Mouse (Mus musculus): ENCODE results near the gene Orai3. TPM values are rescaled to one million over a fixed set of nuclear protein-coding genes. Genes with fewer than 3 reads are reported as not detected.

Orai3 gene
- polyA plus RNA-seq, 1 experiment from 2014 or later: 33.4 TPM

DNA sequence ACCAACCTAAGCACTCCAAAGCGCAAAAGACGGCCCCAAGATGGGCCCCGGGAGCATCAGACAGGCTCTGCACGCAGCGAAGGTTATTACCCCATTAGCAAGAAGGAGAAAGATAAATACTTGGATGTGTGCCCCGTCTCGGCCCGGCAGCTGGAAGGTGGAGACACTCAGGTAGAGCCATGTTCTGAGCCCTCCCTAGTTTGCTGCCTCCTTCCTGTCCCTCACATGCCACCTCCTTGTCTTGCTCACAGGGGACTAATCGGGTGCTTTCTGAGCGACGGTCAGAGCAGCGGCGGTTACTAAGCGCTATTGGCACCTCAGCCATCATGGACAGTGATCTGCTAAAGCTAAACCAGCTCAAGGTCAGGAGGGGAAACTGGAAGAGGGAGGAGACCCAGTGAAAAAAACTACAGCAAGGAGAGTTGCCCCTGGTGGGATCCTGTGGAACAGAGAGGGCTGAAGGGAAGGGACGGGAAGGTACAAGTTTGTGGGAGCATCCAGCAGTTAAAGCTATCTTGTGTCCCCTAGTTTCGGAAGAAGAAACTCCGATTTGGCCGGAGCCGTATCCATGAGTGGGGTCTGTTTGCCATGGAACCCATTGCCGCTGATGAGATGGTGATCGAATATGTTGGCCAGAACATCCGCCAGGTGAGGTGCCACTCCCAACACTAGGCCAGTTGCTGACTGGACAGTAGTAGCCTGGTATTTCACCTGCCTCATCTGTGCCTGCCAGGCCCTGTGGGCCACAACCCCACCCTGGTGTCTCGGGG, 27.6 kb downstream of the Orai3 start:
- 91% methylated on average over 23 of the region's 23 CpGs for WGBS (ENCODE audit: missing documents)
- Histone ChIP-seq H3K36me3 (ENCODE audit: inconsistent target) (peaks cover 62% of the 10 kb centered on the region), H3K4me3 (ENCODE audit: inconsistent target) (no peak overlapping the region), H3K27ac (no peak overlapping the region), H3K79me2 (ENCODE audit: inconsistent target) (peaks cover 10% of the 10 kb centered on the region; the same call in 1 of the 2 replicates)

GRCm38 (mm10) chr7:127798591-127798990, 29.0 kb downstream of the Orai3 start:
- Histone ChIP-seq H3K4me3 (ENCODE audit: inconsistent target) (no peak overlapping the region), H3K36me3 (ENCODE audit: inconsistent target) (peaks cover 68% of the 10 kb centered on the region), H3K79me2 (ENCODE audit: inconsistent target) (peaks cover 10% of the 10 kb centered on the region; the same call in 1 of the 2 replicates), H3K27ac (no peak overlapping the region)
- WGBS (ENCODE audit: missing documents): 95% methylated on average over 4 of the region's 4 CpGs

DNA sequence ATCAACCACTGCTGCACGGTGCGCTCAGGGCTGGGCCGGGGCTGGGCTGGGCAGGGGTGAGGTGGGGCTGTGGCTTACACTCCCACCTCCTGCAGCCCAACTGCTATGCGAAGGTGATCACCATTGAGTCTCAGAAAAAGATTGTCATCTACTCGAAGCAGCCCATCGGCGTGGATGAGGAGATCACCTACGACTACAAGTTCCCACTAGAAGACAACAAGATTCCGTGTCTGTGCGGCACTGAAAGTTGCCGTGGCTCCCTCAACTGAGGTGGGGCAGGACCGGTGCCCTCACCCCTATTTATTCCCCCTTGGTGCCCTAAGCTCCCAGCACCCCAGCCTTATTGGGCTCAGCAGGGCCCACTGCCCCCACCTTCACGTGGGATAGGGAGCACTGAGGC, 29.6 kb downstream of the Orai3 start:
- 88% methylated on average over 13 of the region's 13 CpGs for WGBS (ENCODE audit: missing documents)
- H3K4me3 ChIP-seq (ENCODE audit: inconsistent target): no peak overlapping the region
- peaks cover 10% of the 10 kb centered on the region; the same call in 1 of the 2 replicates for H3K79me2 ChIP-seq (ENCODE audit: inconsistent target)
- no peak overlapping the region for H3K27ac ChIP-seq
- H3K36me3 ChIP-seq (ENCODE audit: inconsistent target): peaks cover 65% of the 10 kb centered on the region

DNA sequence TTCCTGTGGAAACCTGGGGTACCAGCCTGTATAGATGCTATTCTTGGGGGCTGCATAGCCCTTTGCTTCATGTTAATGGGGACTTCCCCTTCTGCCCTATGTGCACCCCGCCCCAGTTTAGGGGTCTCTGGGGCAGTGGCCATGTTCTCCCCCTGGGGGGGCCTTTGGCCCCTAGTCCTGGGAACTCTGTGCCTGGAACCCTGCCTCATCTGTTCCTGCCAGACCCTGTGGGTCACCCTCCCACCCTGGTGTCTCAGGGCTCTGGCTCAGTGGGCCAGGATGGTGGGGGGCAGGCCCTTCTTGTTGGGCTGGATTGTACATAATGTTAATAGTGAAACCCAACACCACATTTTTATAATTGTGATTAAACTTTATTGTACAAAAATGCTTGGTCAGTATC, 30.1 kb downstream of the Orai3 start:
- 33% methylated on average over 1 of the region's 1 CpGs for WGBS (ENCODE audit: missing documents)
- H3K27ac ChIP-seq: no peak overlapping the region
- peaks cover 63% of the 10 kb centered on the region for H3K36me3 ChIP-seq (ENCODE audit: inconsistent target)
- no peak overlapping the region for H3K4me3 ChIP-seq (ENCODE audit: inconsistent target)
- peaks cover 10% of the 10 kb centered on the region; the same call in 1 of the 2 replicates for H3K79me2 ChIP-seq (ENCODE audit: inconsistent target)

- H3K79me2 ChIP-seq (ENCODE audit: inconsistent target): peaks cover 10% of the 10 kb centered on the region; the same call in 1 of the 2 replicates
- peak within 1 kb of the TSS; percentile 68 for H3K27ac ChIP-seq
- H3K4me3 ChIP-seq (ENCODE audit: inconsistent target): peak within 1 kb of the TSS; percentile 47
- 0% methylated on average over 6 of the region's 6 CpGs for WGBS (ENCODE audit: missing documents)
- peaks cover 55% of the 10 kb centered on the region for H3K36me3 ChIP-seq (ENCODE audit: inconsistent target)
Measured at GRCm38 (mm10) chr7:127800435-127801009, 30.9 kb downstream of the Orai3 start, which contains the start of gene Hsd3b7. Gene Hsd3b7, plus strand, starts transcription at chr7:127800604.

DNA sequence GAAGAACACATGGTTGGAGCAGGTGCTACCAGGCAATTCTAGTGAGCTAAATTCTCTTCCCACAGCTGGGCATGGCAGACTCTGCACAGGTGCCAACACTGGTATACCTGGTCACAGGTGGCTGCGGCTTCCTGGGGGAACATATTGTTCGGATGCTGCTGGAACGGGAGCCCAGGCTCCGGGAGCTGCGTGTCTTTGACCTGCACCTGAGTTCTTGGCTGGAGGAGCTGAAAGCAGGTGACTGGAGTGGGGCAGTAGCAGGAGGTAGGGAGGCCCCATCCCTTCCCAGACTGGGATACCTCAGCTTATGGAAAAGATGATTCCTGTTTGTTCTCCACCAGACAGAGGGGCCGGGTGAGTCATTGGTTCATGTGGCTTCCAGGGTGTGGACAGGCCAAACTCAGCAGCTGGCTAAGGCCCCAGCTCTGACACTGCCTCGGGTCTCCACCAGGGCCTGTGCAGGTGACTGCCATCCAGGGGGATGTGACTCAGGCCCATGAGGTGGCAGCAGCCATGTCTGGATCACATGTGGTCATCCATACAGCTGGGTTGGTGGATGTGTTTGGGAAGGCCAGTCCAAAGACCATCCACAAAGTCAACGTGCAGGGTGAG, 31.5 kb downstream of the Orai3 start:
- H3K27ac ChIP-seq: peak overlapping the region; percentile 68
- peaks cover 49% of the 10 kb centered on the region for H3K36me3 ChIP-seq (ENCODE audit: inconsistent target)
- H3K79me2 ChIP-seq (ENCODE audit: inconsistent target): peaks cover 10% of the 10 kb centered on the region; the same call in 1 of the 2 replicates
- H3K4me3 ChIP-seq (ENCODE audit: inconsistent target): peak overlapping the region; percentile 47
- WGBS (ENCODE audit: missing documents): 79% methylated on average over 8 of the region's 8 CpGs

DNA sequence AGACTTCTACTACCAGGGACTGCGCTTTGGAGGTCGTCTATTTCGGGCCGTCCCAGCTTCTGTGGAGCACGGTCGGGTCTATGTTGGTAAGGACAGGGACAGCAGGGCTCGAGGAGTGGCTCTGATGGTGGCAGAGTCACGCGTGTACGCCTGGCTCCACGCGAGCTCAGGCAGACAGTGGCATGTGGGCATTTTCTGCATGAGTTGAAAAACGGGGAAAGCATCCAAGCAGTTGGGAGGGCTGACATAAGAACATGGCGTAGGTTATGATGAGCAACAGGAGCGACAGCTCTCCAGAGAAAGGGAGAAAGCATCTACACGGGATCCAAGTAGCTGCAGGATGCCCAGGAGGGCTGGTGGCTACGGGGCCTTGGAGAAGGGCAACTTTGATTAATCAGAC, 32.7 kb downstream of the Orai3 start:
- 93% methylated on average over 17 of the region's 17 CpGs for WGBS (ENCODE audit: missing documents)
- Histone ChIP-seq H3K27ac (no peak overlapping the region), H3K36me3 (ENCODE audit: inconsistent target) (peaks cover 37% of the 10 kb centered on the region), H3K4me3 (ENCODE audit: inconsistent target) (no peak overlapping the region), H3K79me2 (ENCODE audit: inconsistent target) (peaks cover 10% of the 10 kb centered on the region; the same call in 1 of the 2 replicates)

GRCm38 (mm10) chr7:127808821-127809220, 39.2 kb downstream of the Orai3 start:
- H3K79me2 ChIP-seq (ENCODE audit: inconsistent target): no peaks in the 10 kb centered on the region
- 67% methylated on average over 5 of the region's 5 CpGs for WGBS (ENCODE audit: missing documents)

GRCm38 (mm10) chr7:127809846-127810245, 40.2 kb downstream of the Orai3 start:
- 100% methylated on average over 1 of the region's 1 CpGs for WGBS (ENCODE audit: missing documents)
- no peak overlapping the region for H3K4me3 ChIP-seq (ENCODE audit: inconsistent target)
- no peaks in the 10 kb centered on the region for H3K36me3 ChIP-seq (ENCODE audit: inconsistent target)
- H3K27ac ChIP-seq: no peak overlapping the region
- no peaks in the 10 kb centered on the region for H3K79me2 ChIP-seq (ENCODE audit: inconsistent target)

More at GRCm38 (mm10) chr7:127808821-127809220, 39.2 kb downstream of the Orai3 start:
- Histone ChIP-seq H3K4me3 (ENCODE audit: inconsistent target) (no peak overlapping the region), H3K36me3 (ENCODE audit: inconsistent target) (no peaks in the 10 kb centered on the region), H3K27ac (no peak overlapping the region)

GRCm38 (mm10) chr7:127810650-127811049, 41.0 kb downstream of the Orai3 start:
- no peaks in the 10 kb centered on the region for H3K36me3 ChIP-seq (ENCODE audit: inconsistent target)
- WGBS (ENCODE audit: missing documents): 89% methylated on average over 9 of the region's 10 CpGs
- H3K27ac ChIP-seq: no peak overlapping the region
- H3K4me3 ChIP-seq (ENCODE audit: inconsistent target): no peak overlapping the region
- H3K79me2 ChIP-seq (ENCODE audit: inconsistent target): no peaks in the 10 kb centered on the region

DNA sequence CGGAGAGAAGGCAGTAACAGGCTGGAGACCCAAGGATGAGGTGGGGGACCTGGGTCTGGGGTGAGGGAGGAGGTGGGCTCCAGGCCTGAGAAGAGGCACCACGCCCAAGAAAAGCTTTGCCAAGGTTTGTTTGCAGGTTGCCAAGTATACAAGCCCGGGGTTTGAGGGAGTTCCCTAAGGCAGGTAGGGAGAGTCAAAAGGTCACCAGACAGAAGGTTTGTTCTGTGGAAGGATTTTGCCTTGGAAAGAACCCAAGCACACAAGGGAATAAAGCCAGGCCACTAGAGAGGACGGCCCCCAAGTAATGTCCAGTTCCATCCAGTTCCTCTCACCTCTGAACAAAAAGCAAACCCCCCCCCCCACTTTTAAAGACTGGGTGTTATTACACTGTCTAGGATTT, 41.6 kb downstream of the Orai3 start:
- Histone ChIP-seq H3K4me3 (ENCODE audit: inconsistent target) (no peak overlapping the region), H3K79me2 (ENCODE audit: inconsistent target) (no peaks in the 10 kb centered on the region), H3K36me3 (ENCODE audit: inconsistent target) (no peaks in the 10 kb centered on the region), H3K27ac (no peak overlapping the region)
- 84% methylated on average over 4 of the region's 4 CpGs for WGBS (ENCODE audit: missing documents)

DNA sequence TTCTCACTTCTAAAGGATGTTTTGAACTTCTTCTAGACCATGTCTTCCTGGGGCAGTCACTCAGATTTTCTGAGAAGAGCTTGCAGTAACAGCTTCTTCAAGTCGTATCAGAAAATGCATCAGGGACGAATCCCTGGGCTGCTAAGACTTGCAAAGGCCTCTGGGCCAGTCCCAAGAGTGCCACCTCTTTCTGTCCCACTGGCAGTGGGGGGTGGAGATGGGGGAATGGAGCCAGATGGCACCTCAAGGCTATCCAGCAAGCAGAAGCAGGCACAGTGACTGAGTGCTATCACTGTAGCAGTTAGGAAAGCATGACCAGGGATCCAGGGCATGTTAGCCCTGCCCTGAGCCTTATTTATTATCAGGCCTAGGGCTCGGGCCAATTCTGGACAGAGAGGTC, 42.7 kb downstream of the Orai3 start:
- H3K36me3 ChIP-seq (ENCODE audit: inconsistent target): no peaks in the 10 kb centered on the region
- WGBS (ENCODE audit: missing documents): 96% methylated on average over 3 of the region's 3 CpGs
- no peak overlapping the region for H3K4me3 ChIP-seq (ENCODE audit: inconsistent target)
- no peak overlapping the region for H3K27ac ChIP-seq
- H3K79me2 ChIP-seq (ENCODE audit: inconsistent target): no peaks in the 10 kb centered on the region

DNA sequence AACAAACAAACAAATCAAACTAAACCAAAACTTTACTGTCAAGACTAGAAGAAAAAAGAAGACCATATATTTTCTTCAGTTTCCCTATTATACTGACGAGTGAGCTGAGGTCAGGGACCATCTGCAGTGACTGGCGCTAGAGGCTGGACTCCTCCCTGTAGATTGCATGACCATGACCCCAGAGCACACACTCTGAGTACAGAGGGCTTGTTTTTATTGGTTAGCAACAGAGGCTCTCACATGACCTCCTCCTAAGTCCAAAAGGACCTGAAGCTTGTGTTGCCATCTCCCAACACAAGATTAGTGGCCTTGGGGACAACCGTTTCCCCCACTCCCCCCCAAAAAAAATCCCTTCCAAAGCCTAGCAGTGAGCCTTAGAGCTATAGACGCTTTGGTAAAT, 44.2 kb downstream of the Orai3 start:
- H3K27ac ChIP-seq: no peak overlapping the region

GRCm38 (mm10) chr7:127814241-127814921, 44.8 kb downstream of the Orai3 start:
- H3K79me2 ChIP-seq (ENCODE audit: inconsistent target): no peaks in the 10 kb centered on the region
- 95% methylated on average over 19 of the region's 19 CpGs for WGBS (ENCODE audit: missing documents)
- no peak overlapping the region for H3K27ac ChIP-seq

More for the DNA sequence above, 44.2 kb downstream of the Orai3 start:
- WGBS (ENCODE audit: missing documents): 88% methylated on average over 4 of the region's 4 CpGs
- Histone ChIP-seq H3K36me3 (ENCODE audit: inconsistent target) (no peaks in the 10 kb centered on the region), H3K79me2 (ENCODE audit: inconsistent target) (no peaks in the 10 kb centered on the region), H3K4me3 (ENCODE audit: inconsistent target) (no peak overlapping the region)

More at GRCm38 (mm10) chr7:127814241-127814921, 44.8 kb downstream of the Orai3 start:
- Histone ChIP-seq H3K36me3 (ENCODE audit: inconsistent target) (no peaks in the 10 kb centered on the region), H3K4me3 (ENCODE audit: inconsistent target) (no peak overlapping the region)

Measured in macrophage (primary cell).